Mouse (Mus musculus): ENCODE results near the gene Megf9. TPM values are rescaled to one million over a fixed set of nuclear protein-coding genes. Genes with fewer than 3 reads are reported as not detected.

The Megf9 gene
- polyA plus RNA-seq, 1 experiment from 2014 or later, result 4.3 TPM

- no peak overlapping the region for H3K9ac ChIP-seq (ENCODE audit: low read depth, low read length)
- no peaks in the 10 kb centered on the region for H3K4me1 ChIP-seq (ENCODE audit: control insufficient read depth, low read depth, low read length)
- H3K27me3 ChIP-seq (ENCODE audit: control insufficient read depth, insufficient read depth, low read depth, low read length), result no peaks in the 10 kb centered on the region
- H3K9me3 ChIP-seq (replicated peaks; ENCODE audit: control insufficient read depth, low read length), result no peaks in the 10 kb centered on the region
- no peak overlapping the region for H3K4me2 ChIP-seq (ENCODE audit: low read depth, low read length)
- H3K4me3 ChIP-seq (ENCODE audit: low read depth, low read length), result no peak overlapping the region
- H3K36me3 ChIP-seq (ENCODE audit: control insufficient read depth, insufficient read depth), result no peaks in the 10 kb centered on the region
- H3K27ac ChIP-seq (ENCODE audit: low read length), result no peak overlapping the region
- 39% methylated on average over 2 of the region's 2 CpGs for WGBS (ENCODE audit: insufficient replicate concordance)
- no peak for ATAC-seq (ENCODE audit: low read depth)
These were observed 11.2 kb upstream of the Megf9 start for GRCm38 (mm10) chr4:70545869-70546542.

DNA sequence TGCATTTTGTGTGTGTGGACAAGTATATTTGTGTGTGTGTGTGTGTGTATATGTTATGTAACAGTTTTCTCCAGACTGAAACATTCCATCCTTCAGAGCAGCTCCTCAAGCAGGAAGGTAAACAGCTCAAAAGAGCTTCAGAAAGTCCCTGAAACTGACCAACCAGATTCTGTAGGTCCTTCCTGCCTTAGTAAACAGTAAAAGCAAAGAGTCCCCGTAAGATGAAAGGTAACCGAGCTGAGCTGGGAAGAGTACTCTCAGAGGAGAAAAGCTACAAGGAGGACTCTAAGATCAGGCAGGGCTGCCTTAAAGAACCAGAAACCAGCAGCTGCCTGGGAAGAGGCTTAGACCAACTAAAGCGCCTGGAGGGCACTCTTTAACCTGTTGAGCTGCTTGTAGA is 9.6 kb upstream of the Megf9 start:
- Histone ChIP-seq H3K4me2 (ENCODE audit: low read depth, low read length) (no peak overlapping the region), H3K9me3 (replicated peaks; ENCODE audit: control insufficient read depth, low read length) (no peaks in the 10 kb centered on the region), H3K36me3 (ENCODE audit: control insufficient read depth, insufficient read depth) (no peaks in the 10 kb centered on the region), H3K27me3 (ENCODE audit: control insufficient read depth, insufficient read depth, low read depth, low read length) (no peaks in the 10 kb centered on the region), H3K4me1 (ENCODE audit: control insufficient read depth, low read depth, low read length) (no peaks in the 10 kb centered on the region), H3K9ac (ENCODE audit: low read depth, low read length) (no peak overlapping the region), H3K27ac (ENCODE audit: low read length) (no peak overlapping the region), H3K4me3 (ENCODE audit: low read depth, low read length) (no peak overlapping the region)
- no peak for ATAC-seq (ENCODE audit: low read depth)
- WGBS (ENCODE audit: insufficient replicate concordance), result 62% methylated on average over 3 of the region's 3 CpGs

DNA sequence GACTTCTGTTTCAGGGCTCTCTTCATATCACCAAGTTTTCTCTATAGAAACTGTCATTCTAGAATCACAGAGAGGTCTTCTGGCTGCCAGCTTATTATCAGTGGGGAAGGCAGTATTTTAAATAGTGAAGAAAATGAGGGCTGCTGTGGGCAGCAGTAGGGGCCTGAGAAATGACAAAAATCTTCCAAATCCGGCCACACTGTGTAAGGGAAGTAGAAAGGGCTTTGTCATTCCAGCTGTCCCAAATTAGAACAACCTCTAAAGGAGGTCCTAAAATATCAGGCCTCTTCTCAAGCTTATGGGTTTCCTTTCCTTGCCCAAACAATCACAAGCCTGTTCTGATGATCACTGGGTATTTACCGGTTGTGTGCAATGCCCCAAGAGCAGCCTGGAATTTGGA is 7.6 kb upstream of the Megf9 start:
- H3K27me3 ChIP-seq (ENCODE audit: control insufficient read depth, insufficient read depth, low read depth, low read length), result no peaks in the 10 kb centered on the region
- no peaks in the 10 kb centered on the region for H3K9me3 ChIP-seq (replicated peaks; ENCODE audit: control insufficient read depth, low read length)
- no peak for ATAC-seq (ENCODE audit: low read depth)
- no peak overlapping the region for H3K9ac ChIP-seq (ENCODE audit: low read depth, low read length)
- WGBS (ENCODE audit: insufficient replicate concordance), result 31% methylated on average over 2 of the region's 2 CpGs
- H3K4me3 ChIP-seq (ENCODE audit: low read depth, low read length), result no peak overlapping the region
- no peaks in the 10 kb centered on the region for H3K36me3 ChIP-seq (ENCODE audit: control insufficient read depth, insufficient read depth)
- H3K27ac ChIP-seq (ENCODE audit: low read length), result no peak overlapping the region
- H3K4me1 ChIP-seq (ENCODE audit: control insufficient read depth, low read depth, low read length), result no peaks in the 10 kb centered on the region
- no peak overlapping the region for H3K4me2 ChIP-seq (ENCODE audit: low read depth, low read length)

DNA sequence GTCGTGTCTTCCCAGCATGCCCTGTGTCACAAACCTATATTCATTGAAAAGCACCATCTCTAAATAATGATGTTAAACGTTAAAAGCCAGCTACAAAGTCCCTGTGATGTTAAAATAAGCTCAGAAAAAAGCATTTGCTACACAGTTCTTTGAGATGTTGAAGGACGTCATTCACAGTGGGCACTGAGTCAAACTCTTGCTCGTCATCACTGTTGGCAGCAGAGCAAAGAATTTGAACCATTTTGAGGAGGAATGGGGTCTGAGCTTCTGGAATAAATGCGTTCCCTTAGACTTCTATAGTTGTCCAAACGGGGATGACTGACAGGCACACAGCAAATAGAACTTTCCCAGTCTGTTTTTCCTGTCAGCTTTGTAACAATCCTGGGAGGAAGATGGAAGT is 5.9 kb upstream of the Megf9 start:
- Histone ChIP-seq H3K27me3 (ENCODE audit: control insufficient read depth, insufficient read depth, low read depth, low read length) (no peaks in the 10 kb centered on the region), H3K9me3 (replicated peaks; ENCODE audit: control insufficient read depth, low read length) (no peaks in the 10 kb centered on the region), H3K27ac (ENCODE audit: low read length) (no peak overlapping the region), H3K4me3 (ENCODE audit: low read depth, low read length) (no peak overlapping the region), H3K36me3 (ENCODE audit: control insufficient read depth, insufficient read depth) (no peaks in the 10 kb centered on the region), H3K9ac (ENCODE audit: low read depth, low read length) (no peak overlapping the region), H3K4me2 (ENCODE audit: low read depth, low read length) (no peak overlapping the region), H3K4me1 (ENCODE audit: control insufficient read depth, low read depth, low read length) (peaks cover 1% of the 10 kb centered on the region)
- WGBS (ENCODE audit: insufficient replicate concordance), result 52% methylated on average over 6 of the region's 6 CpGs
- ATAC-seq (ENCODE audit: low read depth), result no peak

GRCm38 (mm10) chr4:70536661-70537580 is 2.1 kb upstream of the Megf9 start:
- peaks cover 15% of the 10 kb centered on the region for H3K4me1 ChIP-seq (ENCODE audit: control insufficient read depth, low read depth, low read length)
- ATAC-seq (ENCODE audit: low read depth), result no peak
- H3K36me3 ChIP-seq (ENCODE audit: control insufficient read depth, insufficient read depth), result no peaks in the 10 kb centered on the region
- no peak overlapping the region for H3K4me2 ChIP-seq (ENCODE audit: low read depth, low read length)
- H3K27me3 ChIP-seq (ENCODE audit: control insufficient read depth, insufficient read depth, low read depth, low read length), result no peaks in the 10 kb centered on the region
- H3K9me3 ChIP-seq (replicated peaks; ENCODE audit: control insufficient read depth, low read length), result no peaks in the 10 kb centered on the region
- H3K4me3 ChIP-seq (ENCODE audit: low read depth, low read length), result no peak overlapping the region
- WGBS (ENCODE audit: insufficient replicate concordance), result 53% methylated on average over 2 of the region's 2 CpGs
- no peak overlapping the region for H3K27ac ChIP-seq (ENCODE audit: low read length)
- H3K9ac ChIP-seq (ENCODE audit: low read depth, low read length), result no peak overlapping the region

GRCm38 (mm10) chr4:70535711-70536311 is 1.0 kb upstream of the Megf9 start:
- no peak for ATAC-seq (ENCODE audit: low read depth)
- H3K9me3 ChIP-seq (replicated peaks; ENCODE audit: control insufficient read depth, low read length), result no peaks in the 10 kb centered on the region
- WGBS (ENCODE audit: insufficient replicate concordance), result 25% methylated on average over 7 of the region's 7 CpGs
- H3K36me3 ChIP-seq (ENCODE audit: control insufficient read depth, insufficient read depth), result no peaks in the 10 kb centered on the region
- peak overlapping the region; percentile 81 for H3K9ac ChIP-seq (ENCODE audit: low read depth, low read length)
- peaks cover 15% of the 10 kb centered on the region for H3K4me1 ChIP-seq (ENCODE audit: control insufficient read depth, low read depth, low read length)
- H3K4me2 ChIP-seq (ENCODE audit: low read depth, low read length), result peak overlapping the region; percentile 85
- peak overlapping the region; percentile 90 for H3K4me3 ChIP-seq (ENCODE audit: low read depth, low read length)
- peak overlapping the region; percentile 69 for H3K27ac ChIP-seq (ENCODE audit: low read length)
- H3K27me3 ChIP-seq (ENCODE audit: control insufficient read depth, insufficient read depth, low read depth, low read length), result no peaks in the 10 kb centered on the region

DNA sequence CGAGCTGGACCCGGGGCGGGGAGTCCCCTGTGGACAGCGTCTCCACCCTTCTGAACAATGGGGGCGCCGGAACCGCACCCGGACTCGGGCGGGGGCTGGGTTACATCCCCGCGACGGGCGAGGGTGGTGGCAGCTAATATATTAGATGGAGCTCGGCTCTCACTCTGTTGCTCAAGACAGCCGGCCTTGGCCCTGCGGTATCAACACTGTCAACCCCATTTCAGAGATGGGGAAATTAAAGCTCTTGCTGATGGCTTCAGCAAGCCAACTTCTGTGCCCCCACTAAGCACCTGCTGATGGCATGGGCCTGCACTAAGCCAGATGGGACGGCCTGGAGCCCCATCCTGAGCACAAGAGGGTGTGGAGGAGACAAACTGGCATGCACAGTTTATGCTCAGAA is 494 bp upstream of the Megf9 start:
- ATAC-seq (ENCODE audit: low read depth), result peak; percentile 8
- H3K27me3 ChIP-seq (ENCODE audit: control insufficient read depth, insufficient read depth, low read depth, low read length), result no peaks in the 10 kb centered on the region

GRCm38 (mm10) chr4:70534078-70534890 is 511 bp downstream of the Megf9 start:
- H3K36me3 ChIP-seq (ENCODE audit: control insufficient read depth, insufficient read depth), result no peaks in the 10 kb centered on the region
- no peaks in the 10 kb centered on the region for H3K27me3 ChIP-seq (ENCODE audit: control insufficient read depth, insufficient read depth, low read depth, low read length)
- peak overlapping the region; percentile 90 for H3K4me3 ChIP-seq (ENCODE audit: low read depth, low read length)
- under 1% methylated on average over 65 of the region's 66 CpGs for WGBS (ENCODE audit: insufficient replicate concordance)
- H3K9ac ChIP-seq (ENCODE audit: low read depth, low read length), result peak overlapping the region; percentile 89
- no peaks in the 10 kb centered on the region for H3K9me3 ChIP-seq (replicated peaks; ENCODE audit: control insufficient read depth, low read length)
- H3K4me2 ChIP-seq (ENCODE audit: low read depth, low read length), result peak overlapping the region; percentile 85
- peak; percentile 12 for ATAC-seq (ENCODE audit: low read depth)
- H3K4me1 ChIP-seq (ENCODE audit: control insufficient read depth, low read depth, low read length), result peaks cover 15% of the 10 kb centered on the region
- peak overlapping the region; percentile 79 for H3K27ac ChIP-seq (ENCODE audit: low read length)

More for the DNA sequence above, 494 bp upstream of the Megf9 start:
- Histone ChIP-seq H3K4me2 (ENCODE audit: low read depth, low read length) (peak overlapping the region; percentile 85), H3K4me1 (ENCODE audit: control insufficient read depth, low read depth, low read length) (peaks cover 15% of the 10 kb centered on the region), H3K4me3 (ENCODE audit: low read depth, low read length) (peak overlapping the region; percentile 90), H3K9ac (ENCODE audit: low read depth, low read length) (peak overlapping the region; percentile 81), H3K27ac (ENCODE audit: low read length) (peak overlapping the region; percentile 69), H3K9me3 (replicated peaks; ENCODE audit: control insufficient read depth, low read length) (no peaks in the 10 kb centered on the region), H3K36me3 (ENCODE audit: control insufficient read depth, insufficient read depth) (no peaks in the 10 kb centered on the region)
- whole genome bisulfite sequencing (ENCODE audit: insufficient replicate concordance), result under 1% methylated on average over 18 of the region's 18 CpGs
